Mouse (Mus musculus): ENCODE results near the gene Lmtk3. TPM values are rescaled to one million over a fixed set of nuclear protein-coding genes. Genes with fewer than 3 reads are reported as not detected.

The Lmtk3 gene
- total RNA-seq, 1 experiment from 2014 or later, result 14.8 TPM

DNA sequence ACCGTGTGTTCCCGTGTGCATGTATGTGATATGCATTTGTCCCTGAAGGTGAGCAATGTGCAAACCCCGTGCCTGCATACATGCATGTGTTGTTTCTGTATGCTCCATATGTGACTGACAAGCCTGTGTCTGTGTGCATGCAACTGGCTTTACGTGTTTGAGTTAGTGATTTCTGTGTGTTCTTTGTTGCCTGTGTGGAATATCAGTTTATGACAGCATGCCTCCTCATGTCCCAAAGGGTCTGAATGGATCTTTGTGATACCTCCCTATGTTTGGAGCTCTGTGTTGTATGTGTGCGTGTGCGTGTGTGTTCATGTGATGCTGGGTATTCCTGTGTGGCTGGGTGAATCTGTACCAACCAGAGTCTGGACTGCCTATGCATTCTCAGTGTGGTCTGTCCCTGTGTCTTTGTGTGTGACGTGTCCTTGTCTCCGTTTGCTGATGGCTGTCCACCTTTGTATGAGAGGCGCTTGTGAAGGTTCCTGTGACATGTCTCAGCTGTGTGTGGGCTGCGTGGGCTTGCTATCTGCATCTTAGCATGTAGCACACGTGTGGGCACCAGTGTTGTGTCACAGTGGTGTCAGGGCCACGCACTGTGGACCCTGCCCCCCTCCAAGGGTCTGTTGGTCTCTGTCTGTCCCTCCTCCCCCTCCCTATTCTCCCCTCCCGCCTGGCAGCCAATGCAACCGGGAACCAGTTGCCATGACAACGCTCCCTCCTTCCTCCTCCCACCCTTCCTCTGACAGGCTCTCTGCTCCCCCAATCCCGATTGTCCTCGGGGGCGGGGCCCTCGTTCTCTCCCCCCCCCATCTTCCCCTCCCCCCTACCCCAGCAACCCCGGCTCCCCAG lies 1.2 kb downstream of the Lmtk3 start, which contains the start of gene Sult2b1:
TSS of gene Sult2b1 (minus strand) at position 146 of the 849 bp plus-strand sequence.
- DNase-seq, result peak; percentile 58

DNA sequence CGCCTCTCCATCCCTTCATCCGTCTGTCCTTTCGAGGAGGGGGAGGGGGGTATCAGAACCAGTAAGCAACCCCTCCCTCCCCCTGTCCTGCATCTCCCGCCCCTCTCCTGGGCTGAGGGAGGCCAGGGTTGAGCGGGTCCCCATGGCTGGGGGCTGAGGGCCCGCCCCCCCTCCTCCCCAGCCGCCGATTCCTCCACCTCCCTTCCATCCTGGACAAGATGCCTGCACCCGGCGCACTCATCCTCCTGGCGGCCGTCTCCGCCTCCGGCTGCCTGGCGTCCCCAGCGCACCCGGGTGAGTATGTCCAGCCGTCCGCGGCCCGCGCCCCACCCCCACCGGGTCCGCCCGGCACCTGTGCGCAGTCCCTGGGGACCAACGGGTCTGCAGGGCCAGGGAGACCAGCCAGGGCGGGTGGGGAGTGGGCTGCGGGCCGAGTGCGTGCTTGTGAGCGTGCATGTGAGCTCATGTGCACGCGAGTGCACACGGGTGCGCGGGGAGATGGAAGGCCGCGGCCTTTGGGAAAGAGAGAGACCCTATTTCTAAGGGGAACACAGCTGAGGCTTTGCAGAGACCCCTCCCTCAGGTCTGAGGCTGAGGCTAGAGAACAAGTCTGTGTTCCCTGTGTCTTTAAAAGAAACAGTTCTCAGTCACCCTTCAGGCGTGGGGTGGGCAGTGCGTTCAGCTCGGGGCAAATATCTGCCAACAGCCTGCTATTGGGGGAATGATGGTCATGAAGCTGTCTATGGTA lies 2.0 kb downstream of the Lmtk3 start:
- peak; percentile 41 for DNase-seq

DNA sequence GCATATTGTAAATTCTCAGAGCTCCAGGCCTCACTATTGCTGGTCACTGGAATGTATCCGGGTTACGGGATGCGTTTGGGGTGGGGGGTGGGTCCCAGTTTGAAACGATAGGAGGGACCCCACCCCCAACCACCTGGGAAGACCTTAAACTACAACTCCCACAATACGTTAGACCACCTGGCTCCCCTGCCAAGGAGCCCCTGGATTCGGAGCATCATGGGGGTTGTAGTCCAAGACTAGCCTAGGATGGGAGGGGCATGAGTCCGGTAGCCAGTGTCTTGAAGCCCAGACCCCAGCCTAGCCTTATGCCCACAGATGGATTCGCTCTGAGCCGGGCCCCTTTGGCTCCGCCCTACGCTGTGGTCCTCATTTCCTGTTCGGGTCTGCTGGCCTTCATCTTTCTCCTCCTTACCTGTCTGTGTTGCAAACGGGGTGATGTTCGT lies 2.6 kb downstream of the Lmtk3 start:
- DNase-seq, result no peak

DNA sequence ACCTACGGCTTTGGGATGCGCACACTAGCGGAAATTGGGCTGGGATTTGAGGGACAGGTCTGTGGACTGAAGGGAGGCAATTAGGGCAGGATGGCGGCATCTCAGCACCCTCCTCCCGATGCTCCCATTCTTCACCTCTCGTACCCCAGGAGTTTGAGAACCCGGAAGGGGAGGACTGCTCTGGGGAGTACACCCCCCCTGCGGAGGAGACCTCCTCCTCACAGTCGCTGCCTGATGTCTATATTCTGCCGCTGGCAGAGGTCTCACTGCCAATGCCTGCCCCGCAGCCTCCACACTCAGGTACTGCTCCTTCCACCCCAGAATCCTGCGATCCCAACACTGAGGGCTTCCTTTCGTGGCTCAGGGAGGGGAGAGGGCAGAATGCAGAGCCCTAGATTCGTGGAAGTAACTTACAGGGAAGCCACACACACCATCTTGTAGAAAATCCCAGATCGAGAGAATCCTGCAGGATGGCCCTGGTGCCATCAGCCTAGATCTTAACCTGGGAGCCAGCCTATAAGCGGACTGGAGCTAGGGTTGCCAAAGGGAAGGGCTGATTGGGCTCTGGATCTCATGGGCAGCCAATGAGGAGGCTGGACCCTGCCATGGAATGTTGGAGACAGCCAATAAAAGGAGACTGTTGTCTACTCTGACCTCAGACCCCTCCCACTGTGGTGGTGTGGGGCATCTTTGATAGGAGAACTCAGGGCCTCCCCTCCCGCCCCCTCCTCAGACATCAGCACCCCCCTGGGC lies 3.3 kb downstream of the Lmtk3 start:
- DNase-seq, result no peak

DNA sequence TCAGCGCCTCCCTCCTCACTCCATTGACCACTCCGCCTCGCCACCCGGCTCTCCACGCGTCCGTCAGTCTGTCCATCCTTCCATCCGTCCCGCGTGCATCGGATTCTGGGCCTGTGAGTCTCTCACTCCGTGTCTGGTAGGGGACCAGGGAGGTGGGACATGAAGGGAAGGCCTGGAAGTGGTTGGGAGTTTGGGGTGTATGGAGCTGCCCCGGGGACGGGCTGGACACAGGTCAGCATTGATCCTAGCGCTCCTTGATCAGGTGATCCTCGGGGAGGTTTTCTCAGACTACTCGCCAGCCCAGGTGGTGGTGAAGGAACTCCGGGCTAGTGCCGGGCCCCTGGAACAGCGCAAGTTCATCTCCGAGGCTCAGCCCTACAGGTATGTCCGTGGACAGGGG lies 4.1 kb downstream of the Lmtk3 start:
- no peak for DNase-seq

DNA sequence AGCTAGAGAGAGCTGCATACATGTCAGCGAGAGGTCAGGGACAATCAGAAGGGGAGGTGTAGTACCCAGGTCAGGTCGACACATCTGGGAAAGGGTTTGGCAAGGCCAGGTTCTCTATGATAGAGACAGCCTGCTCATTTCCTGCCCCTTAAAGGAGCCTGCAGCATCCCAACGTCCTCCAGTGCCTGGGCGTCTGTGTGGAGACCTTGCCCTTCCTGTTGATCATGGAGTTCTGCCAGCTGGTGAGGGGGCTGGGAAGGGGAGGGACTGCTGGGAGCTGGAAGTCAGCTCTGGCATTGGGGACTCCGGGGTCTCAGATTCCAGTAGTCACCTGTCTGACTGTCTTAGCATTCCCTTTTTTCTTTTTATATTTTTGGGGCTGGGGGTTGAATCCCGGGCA lies 7.2 kb downstream of the Lmtk3 start:
- no peak for DNase-seq

DNA sequence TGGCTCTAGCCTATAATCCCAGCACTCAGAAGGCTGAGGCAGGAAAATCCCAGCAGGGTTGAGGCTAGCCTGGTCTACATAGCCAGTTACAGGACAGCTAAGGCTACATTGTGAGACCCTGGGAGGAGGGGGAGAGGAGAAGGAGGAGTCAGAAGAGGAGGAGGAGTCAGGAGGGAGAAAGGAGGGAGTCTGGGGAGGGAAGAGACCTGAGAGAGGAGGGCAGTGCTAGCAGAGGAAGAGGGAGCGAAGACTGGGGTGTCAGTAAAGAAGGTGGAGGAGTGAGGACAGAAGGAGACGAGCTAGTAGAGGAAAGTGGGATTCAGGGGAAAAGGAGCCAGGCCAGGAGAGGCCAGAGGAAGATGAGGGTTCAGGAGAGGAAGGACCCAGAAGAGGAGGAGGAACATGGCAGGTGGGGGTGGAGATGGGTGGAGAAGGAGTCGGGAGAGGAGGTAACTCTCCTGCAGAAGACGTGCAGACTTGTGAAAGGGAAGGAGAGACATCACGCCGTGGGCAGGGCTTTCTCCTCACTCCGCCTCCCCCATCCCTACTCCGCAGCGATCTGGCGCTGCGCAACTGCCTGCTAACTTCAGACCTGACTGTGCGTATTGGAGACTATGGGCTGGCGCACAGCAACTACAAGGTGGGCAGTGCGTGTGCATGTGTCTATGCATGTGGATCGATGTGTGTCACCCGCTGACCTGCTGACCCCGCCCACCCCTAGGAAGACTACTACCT lies 8.4 kb downstream of the Lmtk3 start:
- no peak for DNase-seq

DNA sequence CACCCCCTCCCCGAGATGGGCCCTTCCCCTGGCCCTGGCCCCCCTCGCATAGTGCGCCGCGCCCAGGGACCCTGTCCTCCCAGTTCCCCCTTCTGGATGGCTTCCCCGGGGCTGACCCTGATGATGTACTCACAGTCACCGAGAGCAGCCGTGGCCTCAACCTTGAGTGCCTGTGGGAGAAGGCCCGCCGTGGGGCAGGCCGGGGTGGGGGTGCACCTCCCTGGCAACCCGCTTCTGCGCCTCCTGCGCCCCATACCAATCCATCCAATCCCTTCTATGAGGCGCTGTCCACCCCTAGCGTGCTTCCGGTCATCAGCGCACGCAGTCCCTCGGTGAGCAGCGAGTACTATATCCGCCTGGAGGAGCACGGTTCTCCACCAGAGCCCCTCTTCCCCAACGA lies 9.7 kb downstream of the Lmtk3 start:
- no peak for DNase-seq

DNA sequence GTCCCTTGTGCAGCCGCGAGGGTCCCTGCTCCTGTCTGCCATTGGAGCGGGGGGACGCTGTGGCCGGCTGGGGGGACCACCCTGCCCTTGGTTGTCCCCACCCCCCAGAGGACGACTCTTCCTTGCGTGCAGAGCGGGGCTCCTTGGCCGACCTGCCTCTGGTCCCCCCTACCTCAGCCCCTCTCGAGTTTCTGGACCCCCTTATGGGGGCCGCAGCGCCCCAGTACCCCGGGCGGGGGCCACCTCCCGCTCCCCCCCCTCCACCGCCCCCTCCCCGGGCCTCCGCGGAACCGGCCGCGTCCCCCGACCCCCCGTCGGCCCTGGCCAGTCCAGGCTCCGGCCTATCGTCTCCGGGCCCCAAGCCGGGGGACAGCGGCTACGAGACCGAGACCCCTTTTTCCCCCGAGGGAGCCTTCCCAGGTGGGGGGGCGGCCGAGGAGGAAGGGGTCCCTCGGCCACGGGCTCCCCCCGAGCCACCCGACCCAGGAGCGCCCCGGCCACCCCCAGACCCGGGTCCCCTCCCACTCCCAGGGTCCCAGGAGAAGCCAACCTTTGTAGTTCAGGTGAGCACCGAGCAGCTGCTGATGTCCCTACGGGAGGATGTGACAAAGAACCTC lies 10.5 kb downstream of the Lmtk3 start:
- DNase-seq, result no peak

DNA sequence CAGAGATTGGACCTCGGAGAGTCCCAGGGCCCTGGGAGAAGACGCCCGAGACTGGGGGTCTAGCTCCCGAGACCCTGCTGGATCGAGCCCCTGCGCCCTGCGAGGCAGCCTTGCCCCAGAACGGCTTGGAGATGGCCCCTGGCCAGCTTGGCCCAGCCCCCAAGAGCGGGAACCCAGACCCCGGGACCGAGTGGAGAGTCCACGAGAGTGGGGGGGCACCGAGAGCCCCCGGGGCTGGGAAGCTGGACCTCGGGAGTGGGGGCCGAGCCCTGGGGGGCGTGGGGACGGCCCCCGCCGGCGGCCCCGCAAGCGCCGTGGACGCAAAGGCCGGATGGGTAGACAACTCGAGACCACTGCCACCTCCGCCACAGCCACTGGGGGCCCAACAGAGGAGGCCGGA lies 11.4 kb downstream of the Lmtk3 start:
- DNase-seq, result no peak

DNA sequence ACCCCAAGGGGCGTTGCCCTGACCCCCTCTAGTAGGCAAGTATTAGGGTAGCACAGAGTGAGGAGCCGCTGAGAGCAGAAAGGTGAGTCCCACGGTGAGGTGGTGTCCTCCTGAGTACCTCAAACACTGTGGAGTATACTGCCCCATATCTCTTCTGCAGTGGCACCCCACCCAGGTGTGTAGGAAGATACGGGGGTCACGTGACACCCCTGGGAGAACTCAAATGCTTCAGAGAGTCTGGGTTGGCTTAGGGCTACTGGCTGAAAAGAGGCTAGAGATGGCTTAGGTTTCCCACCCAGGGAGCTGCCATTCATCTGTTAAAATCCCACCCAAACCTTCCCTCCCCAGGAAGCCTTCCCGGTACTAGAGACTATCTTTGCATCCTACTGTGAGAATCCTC lies 13.4 kb downstream of the Lmtk3 start:
- DNase-seq, result no peak

DNA sequence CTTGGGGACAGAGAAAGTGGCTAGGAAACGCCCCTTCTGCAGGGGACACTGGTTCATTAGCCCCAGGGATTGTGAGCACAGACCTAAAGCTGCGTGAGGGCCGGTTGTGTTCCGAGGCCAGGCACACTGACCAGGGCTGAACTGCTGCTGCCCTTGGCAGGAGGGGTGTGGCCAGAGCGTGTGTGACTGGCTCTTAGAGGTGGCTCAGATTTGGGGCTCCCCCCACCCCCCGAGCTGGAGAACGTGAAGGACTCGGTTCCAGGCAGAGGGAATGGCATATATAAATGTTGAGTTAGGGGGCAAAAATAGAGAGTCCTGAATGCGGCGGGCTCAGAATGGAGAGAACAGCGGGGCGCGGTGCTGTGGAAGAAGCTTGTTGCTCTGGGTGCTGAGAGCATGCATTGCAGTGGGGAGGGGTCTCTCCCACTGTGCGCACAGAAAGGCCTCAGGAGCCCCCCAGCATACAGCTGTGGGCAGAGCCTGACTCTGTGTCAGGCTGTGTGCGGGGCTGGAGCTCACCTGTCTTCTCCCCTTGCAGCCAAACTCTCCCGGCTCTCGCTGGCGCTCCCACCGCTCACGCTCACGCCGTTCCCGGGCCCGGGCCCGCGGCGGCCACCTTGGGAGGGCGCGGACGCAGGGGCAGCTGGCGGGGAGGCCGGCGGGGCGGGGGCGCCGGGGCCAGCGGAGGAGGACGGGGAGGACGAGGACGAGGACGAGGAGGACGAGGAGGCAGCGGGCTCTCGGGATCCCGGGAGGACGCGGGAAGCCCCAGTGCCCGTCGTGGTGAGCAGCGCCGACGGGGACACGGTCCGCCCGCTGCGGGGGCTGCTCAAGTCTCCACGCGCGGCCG lies 14.3 kb downstream of the Lmtk3 start:
- DNase-seq, result peak; percentile 40

DNA sequence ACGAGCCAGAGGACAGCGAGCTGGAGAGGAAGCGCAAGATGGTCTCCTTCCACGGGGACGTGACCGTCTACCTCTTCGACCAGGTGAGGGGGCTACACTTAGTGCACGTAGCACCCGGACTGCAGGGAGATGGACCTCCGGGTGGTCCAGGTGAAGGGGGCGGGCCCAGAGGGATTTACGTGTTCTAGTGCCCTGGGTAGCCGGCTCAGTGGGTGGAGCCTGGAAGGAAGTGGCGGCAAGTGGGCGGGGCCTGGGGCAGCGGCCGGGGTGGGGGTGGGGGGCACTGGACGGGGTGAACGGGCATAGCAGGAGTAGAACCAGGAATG lies 14.9 kb downstream of the Lmtk3 start:
- peak; percentile 58 for DNase-seq

DNA sequence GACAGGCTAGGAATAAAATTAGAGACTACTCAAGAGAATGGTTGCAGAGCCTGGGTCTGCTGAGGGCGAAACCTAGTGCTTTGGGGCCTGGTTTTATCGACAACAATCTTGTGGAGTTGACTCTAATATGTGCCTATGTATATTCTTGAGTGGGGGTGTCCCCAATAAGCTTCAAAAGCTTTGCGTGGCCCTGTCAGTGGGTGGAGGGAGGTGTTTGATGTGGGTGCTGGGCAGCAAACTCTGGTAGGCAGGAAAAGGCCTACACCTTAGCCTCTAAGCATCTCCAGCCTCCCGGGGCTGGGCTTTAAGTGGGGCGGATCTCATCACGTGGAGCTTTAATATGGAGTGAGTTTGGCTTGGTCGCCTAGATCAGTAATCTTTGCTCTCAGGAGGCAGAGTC lies 15.4 kb downstream of the Lmtk3 start:
- no peak for DNase-seq

DNA sequence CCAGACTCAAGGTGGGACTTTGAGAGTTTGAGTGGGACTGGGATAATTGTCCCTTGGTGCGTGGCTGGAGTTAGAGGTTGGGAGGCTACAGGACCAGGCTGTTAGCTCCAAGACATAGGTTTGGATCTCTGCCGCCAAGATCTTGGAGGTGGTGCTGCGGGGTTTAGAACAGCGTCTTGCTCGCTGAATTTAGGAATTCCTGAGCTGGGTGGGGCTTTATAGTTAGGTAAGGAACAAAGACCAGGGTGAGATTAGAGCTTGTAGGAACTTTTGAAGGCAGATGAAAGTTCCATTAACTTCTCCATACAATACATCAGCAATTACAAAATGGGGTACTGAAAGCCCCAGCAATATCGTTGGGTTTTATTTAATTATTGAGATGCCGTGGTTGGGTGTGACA lies 16.5 kb downstream of the Lmtk3 start:
- no peak for DNase-seq

DNA sequence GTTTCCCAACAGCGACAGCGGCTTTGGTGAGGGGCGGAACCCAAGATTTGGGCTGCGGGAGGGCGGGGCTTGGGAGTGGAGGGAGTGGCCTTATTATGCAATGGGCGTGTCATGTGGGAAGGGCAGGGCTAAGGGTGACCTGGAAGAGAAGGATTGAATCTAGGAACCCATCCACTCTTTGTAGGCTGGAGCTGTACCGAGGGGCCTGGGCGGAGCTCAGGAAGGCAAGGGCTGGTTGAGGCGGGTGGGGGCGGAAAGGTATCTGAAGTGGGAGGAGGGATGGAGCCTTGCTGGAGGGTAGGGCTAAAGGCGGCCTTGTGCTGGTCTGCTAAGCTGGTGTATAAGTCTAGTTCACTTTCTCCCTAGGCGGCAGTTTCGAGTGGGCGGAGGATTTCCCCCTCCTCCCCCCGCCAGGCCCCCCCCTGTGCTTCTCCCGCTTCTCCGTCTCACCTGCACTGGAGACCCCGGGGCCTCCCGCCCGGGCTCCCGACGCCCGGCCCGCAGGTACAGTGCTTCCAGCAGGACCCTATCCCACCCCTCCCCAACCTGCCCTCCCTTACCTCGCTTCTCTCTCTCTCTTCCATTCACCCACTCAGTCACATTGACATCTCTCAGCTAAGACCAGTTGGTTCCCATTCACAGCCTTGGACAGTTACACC lies 17.1 kb downstream of the Lmtk3 start:
- peak; percentile 55 for DNase-seq

DNA sequence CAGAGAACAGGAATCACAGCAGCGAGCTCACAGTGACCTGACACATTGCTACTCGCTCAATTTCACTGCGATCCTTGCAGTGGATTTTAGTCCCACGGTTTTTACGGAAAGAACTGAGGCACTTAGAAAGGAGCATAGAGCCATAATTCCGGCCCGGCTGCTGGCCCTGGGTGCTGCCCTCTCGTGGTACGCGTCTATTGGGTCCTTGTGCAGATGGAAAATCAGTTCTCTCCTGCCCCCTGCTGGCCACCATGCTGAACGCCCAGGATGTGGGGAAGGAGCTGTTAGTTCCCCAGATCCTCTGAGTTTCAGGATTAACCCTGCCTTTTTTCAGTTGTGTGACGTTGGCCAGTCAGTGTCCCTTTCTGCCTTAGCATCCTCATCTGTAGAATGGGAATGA lies 17.8 kb downstream of the Lmtk3 start:
- DNase-seq, result peak; percentile 93

DNA sequence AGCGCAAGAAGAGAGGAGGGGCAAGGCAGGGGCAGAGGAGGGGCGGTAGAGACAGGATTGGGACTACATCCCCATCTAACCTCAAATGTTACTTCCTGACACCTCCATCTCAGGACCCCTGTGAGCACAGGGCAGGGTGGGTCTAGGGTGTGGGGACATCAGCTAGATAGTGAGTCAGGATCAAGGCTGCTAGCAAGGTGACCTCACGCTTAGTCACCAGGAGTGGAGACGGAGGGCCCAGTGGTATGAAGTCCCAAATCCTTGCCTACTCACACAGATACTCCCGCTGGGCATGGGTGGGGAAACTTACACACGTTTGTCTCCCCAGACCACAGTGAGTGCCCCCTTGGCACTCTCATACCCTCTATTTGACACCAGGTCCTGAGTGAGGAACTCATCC lies 19.0 kb downstream of the Lmtk3 start:
- DNase-seq, result peak; percentile 64

DNA sequence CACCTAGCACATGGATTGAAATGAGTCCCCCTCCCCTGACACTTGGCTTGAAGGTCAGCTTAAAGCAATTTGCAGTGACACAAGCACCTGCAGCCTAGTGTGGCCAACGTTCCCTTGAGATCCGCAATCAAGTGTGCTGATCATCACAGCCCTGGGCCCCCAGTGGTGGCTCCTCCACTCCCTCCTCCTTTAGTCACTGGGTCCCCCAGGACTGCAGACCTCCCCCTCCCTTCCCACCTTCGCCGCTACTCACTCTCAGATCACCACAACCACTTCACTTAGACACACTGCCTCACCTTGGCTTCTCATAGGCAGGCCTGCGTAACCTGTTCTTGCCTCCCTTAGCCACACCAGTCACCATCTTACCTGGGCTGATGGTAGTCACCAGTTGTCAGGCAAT lies 22.4 kb downstream of the Lmtk3 start:
- no peak for DNase-seq

DNA sequence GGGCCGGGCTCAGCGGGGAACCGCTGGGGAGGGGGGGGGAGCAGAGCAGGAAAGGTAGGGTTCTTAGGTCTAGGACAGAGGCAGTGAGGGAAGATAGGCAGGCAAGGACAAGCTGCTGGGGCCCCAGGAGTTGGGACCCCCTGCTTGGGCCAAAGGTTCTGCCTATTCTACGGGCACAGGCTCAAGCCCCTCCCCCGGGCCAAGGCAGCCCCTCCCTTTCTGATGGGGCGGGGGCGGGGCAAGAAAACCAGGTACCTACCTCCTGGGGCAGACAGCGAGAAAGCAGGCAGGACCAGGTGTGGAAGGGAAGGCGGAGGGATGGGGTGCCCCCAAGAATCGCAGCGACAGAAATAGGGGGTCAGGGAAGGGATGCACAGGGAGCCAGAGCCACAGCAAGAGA lies 24.9 kb downstream of the Lmtk3 start:
- DNase-seq, result no peak

Data from adrenal gland, postnatal 25 days (tissue).